Mouse (Mus musculus): ENCODE data around the gene Trmo. TPM values are rescaled to one million over a fixed set of nuclear protein-coding genes. Genes with fewer than 3 reads are reported as not detected.

Trmo gene
- total and polyA plus RNA-seq, 3 experiments = 3.5 to 4.1 TPM; not detected in 1

DNA sequence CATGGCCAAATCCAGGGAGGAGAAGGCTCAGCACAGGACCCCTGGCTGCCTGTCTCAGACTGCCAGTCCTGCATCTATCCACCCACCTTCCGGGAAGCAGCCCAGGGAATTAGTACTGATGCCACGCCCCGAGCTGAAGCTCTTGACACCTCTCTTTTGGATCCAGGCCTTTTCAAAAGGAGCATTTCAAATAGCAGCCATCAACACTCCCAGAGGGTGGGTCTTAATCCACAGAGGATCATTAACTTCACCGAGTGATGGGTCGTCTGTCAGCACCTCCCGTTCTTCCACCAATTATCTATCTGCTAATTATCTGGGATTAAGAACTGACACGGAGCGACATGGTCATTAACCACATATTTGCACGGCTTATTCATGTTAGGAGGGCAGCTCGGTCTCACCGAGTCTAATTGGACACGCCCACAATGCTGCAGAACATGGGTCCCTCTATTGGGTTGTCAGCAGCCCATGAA lies 21.7 kb downstream of the Trmo start:
- H3K4me1 ChIP-seq (ENCODE audit: control insufficient read depth in 1 of 2, insufficient read depth in 2 of 2, low read length in 2 of 2) = no peaks in the 10 kb centered on the region
- no peaks in the 10 kb centered on the region for H3K79me2 ChIP-seq (ENCODE audit: control insufficient read depth, insufficient read depth, low read length, poor library complexity)
- no peak overlapping the region for H3K27ac ChIP-seq (ENCODE audit: control insufficient read depth, low read depth, low read length)
- H3K27me3 ChIP-seq (ENCODE audit: control insufficient read depth in 1 of 2, insufficient read depth in 2 of 2, low read length in 2 of 2) = peaks cover 3 to 5% of the 10 kb centered on the region in 2 experiments; a peak in 2 of 4 replicates
- H3K36me3 ChIP-seq (ENCODE audit: control insufficient read depth in 1 of 2, insufficient read depth in 2 of 2, low read length in 2 of 2) = no peaks in the 10 kb centered on the region
- TF ChIP-seq KAT2A (conservative IDR thresholded peaks at IDR 0.05; ENCODE audit: low read depth, low read length) (no peak), MXI1 (IDR thresholded peaks at IDR 0.05; ENCODE audit: low read depth, low read length) (no peak), NELFE (IDR thresholded peaks at IDR 0.05; ENCODE audit: low read depth, low read length) (no peak), RAD21 (IDR thresholded peaks at IDR 0.05; ENCODE audit: low read depth, low read length) (no peak), E2F4 (IDR thresholded peaks at IDR 0.05; ENCODE audit: borderline replicate concordance, low read depth, low read length) (no peak), ETS1 (IDR thresholded peaks at IDR 0.05; ENCODE audit: low read depth, low read length) (no peak), BHLHE40 (IDR thresholded peaks at IDR 0.05; ENCODE audit: borderline replicate concordance, low read depth, low read length) (no peak), POLR2A (IDR thresholded peaks at IDR 0.05; ENCODE audit: control insufficient read depth in 1 of 2, insufficient read depth in 1 of 2, low read depth in 1 of 2, low read length in 2 of 2, poor library complexity in 1 of 2) (no peak), MYC (IDR thresholded peaks at IDR 0.05; ENCODE audit: low read depth, low read length) (no peak), MYB (IDR thresholded peaks at IDR 0.05; ENCODE audit: low read depth, low read length) (no peak), ELF1 (IDR thresholded peaks at IDR 0.05; ENCODE audit: low read depth, low read length) (no peak), ZKSCAN1 (IDR thresholded peaks at IDR 0.05; ENCODE audit: low read depth, low read length) (no peak), NRF1 (IDR thresholded peaks at IDR 0.05; ENCODE audit: insufficient read depth, low read depth, low read length, poor library complexity, severe bottlenecking) (no peak)
- no peak for DNase-seq (ENCODE audit: low read depth, low spot score)
- no peaks in the 10 kb centered on the region for H3K9me3 ChIP-seq (replicated peaks; ENCODE audit: insufficient read depth, low read length)
- H3K4me3 ChIP-seq (ENCODE audit: control insufficient read depth in 1 of 2, insufficient read depth in 1 of 2, low read depth in 2 of 2, low read length in 2 of 2) = no peak overlapping the region
- H3K9ac ChIP-seq (ENCODE audit: control insufficient read depth, low read depth, low read length, poor library complexity, severe bottlenecking) = no peak overlapping the region

GRCm38 (mm10) chr4:46364360-46364759 lies 24.9 kb downstream of the Trmo start:
- Histone ChIP-seq H3K4me3 (ENCODE audit: control insufficient read depth in 1 of 2, insufficient read depth in 1 of 2, low read depth in 2 of 2, low read length in 2 of 2) (no peak overlapping the region), H3K9ac (ENCODE audit: control insufficient read depth, low read depth, low read length, poor library complexity, severe bottlenecking) (no peak overlapping the region), H3K36me3 (ENCODE audit: control insufficient read depth in 1 of 2, insufficient read depth in 2 of 2, low read length in 2 of 2) (no peaks in the 10 kb centered on the region), H3K4me1 (ENCODE audit: control insufficient read depth in 1 of 2, insufficient read depth in 2 of 2, low read length in 2 of 2) (no peaks in the 10 kb centered on the region), H3K27ac (ENCODE audit: control insufficient read depth, low read depth, low read length) (no peak overlapping the region), H3K79me2 (ENCODE audit: control insufficient read depth, insufficient read depth, low read length, poor library complexity) (no peaks in the 10 kb centered on the region), H3K9me3 (replicated peaks; ENCODE audit: insufficient read depth, low read length) (no peaks in the 10 kb centered on the region), H3K27me3 (ENCODE audit: control insufficient read depth in 1 of 2, insufficient read depth in 2 of 2, low read length in 2 of 2) (peaks cover 5 to 6% of the 10 kb centered on the region in 2 experiments; a peak in 2 of 4 replicates)
- TF ChIP-seq CTCF (IDR thresholded peaks at IDR 0.05 in 2 of 3, conservative IDR thresholded peaks at IDR 0.05 in 1 of 3; ENCODE audit: control insufficient read depth in 1 of 3, insufficient read depth in 1 of 3, low read depth in 2 of 3, low read length in 3 of 3, poor library complexity in 1 of 3, severe bottlenecking in 1 of 3) = peak; percentile 38 to 50 (median 41); a peak in 5 of 6 replicates
- TF ChIP-seq EP300 (IDR thresholded peaks at IDR 0.05; ENCODE audit: low read depth in 1 of 2, low read length in 2 of 2) = no peak
- 0 out of 2 replicates have a peak, but pooled peaks have one; percentile 6 for TF ChIP-seq SMC3 (IDR thresholded peaks at IDR 0.05; ENCODE audit: low read depth, low read length)
- peak; percentile 17; the same call in 1 of the 2 replicates for TF ChIP-seq RAD21 (IDR thresholded peaks at IDR 0.05; ENCODE audit: low read depth, low read length)
- no peak for TF ChIP-seq MXI1 (IDR thresholded peaks at IDR 0.05; ENCODE audit: low read depth, low read length)
- no peak for TF ChIP-seq MAX (IDR thresholded peaks at IDR 0.05; ENCODE audit: low read length)
- DNase-seq (ENCODE audit: low read depth, low spot score) = peak; percentile 18
